Mouse (Mus musculus) liver, embryonic 14.5 days (tissue): ENCODE results near the gene Senp1. TPM values are rescaled to one million over a fixed set of nuclear protein-coding genes. Genes with fewer than 3 reads are reported as not detected.

Source experiments
- ATAC-seq: fragments of 200-750 bp; cut with Nextera tagmentation; 2 replicates; pipeline ENCODE4 v1.8.0; 2017; ENCODE audit warnings: moderate number of reproducible peaks, mild to moderate bottlenecking, moderate library complexity; ENCODE audit not compliant: insufficient read depth
- DNase-seq, 3 experiments: peaks; one replicate each; pipeline ENCODE4 v3.0.0-alpha.2; 2012 to 2013; ENCODE audit warnings: low read depth in 3 of 3, low spot score in 3 of 3
- H3K27ac ChIP-seq: fragments of 300-500 bp; sonication (generic); 2 replicates; pipeline ENCODE4 v1.5.1; 2014; ENCODE audit warnings: moderate library complexity, mild to moderate bottlenecking, control low read depth, inconsistent platforms
- H3K27me3 ChIP-seq: fragments of 300-500 bp; sonication (generic); 2 replicates; pipeline ENCODE4 v1.6.1; 2014; ENCODE audit warnings: mild to moderate bottlenecking, low read length, moderate library complexity; ENCODE audit not compliant: control insufficient read depth, insufficient read depth
- H3K36me3 ChIP-seq: fragments of 300-500 bp; sonication (generic); replicated peaks from 2 replicates; pipeline ENCODE4 v1.6.1; 2014; ENCODE audit warnings: low read depth; ENCODE audit not compliant: control insufficient read depth, insufficient read depth
- H3K4me1 ChIP-seq, 2 experiments: fragments of 200-500 bp in 1 of 2; fragments of 300-500 bp in 1 of 2; sonication (generic) in 1 of 2; replicated peaks; 2 replicates each; pipeline ENCODE4 v1.6.1; 2012 to 2014; ENCODE audit warnings: antibody characterized with exemption in 1 of 2, inconsistent platforms in 1 of 2, low read length in 1 of 2; ENCODE audit not compliant: control insufficient read depth in 2 of 2, insufficient read depth in 2 of 2
- H3K4me2 ChIP-seq: fragments of 300-500 bp; sonication (generic); 2 replicates; pipeline ENCODE4 v1.6.1; 2014; ENCODE audit warnings: low read depth, mild to moderate bottlenecking, control low read depth, moderate library complexity
- H3K4me3 ChIP-seq, 2 experiments: fragments of 200-500 bp in 1 of 2; fragments of 300-500 bp in 1 of 2; sonication (generic) in 1 of 2; 2 replicates each; pipeline ENCODE4 v1.5.1; 2012 to 2014; ENCODE audit warnings: low read depth in 2 of 2, low read length in 2 of 2, mild to moderate bottlenecking in 2 of 2, control low read depth in 1 of 2, inconsistent platforms in 1 of 2, moderate library complexity in 1 of 2; ENCODE audit not compliant: insufficient read depth in 1 of 2
- H3K9ac ChIP-seq: fragments of 300-500 bp; sonication (generic); replicated peaks from 2 replicates; pipeline ENCODE4 v1.6.1; 2014; ENCODE audit warnings: mild to moderate bottlenecking, control low read depth, moderate library complexity
- H3K9me3 ChIP-seq: fragments of 300-500 bp; sonication (generic); 2 replicates; pipeline ENCODE4 v1.6.1; 2016; ENCODE audit warnings: low read length, mixed read lengths; ENCODE audit not compliant: control insufficient read depth
- CTCF ChIP-seq: IDR thresholded peaks from 2 replicates; pipeline ENCODE4 v1.5.1; 2016; ENCODE audit warnings: antibody characterized with exemption, low read depth, control low read depth
- EP300 ChIP-seq: IDR thresholded peaks from 2 replicates; pipeline ENCODE4 v1.6.1; 2016; ENCODE audit warnings: antibody characterized with exemption, low read depth
- WGBS: fragments of 180-500 bp; shearing (Covaris S2); extraction: QIAGEN DNeasy Blood & Tissue Kit; methylation state at CpG from one replicate; pipeline ENCODE4 v1.1.7; 2014; ENCODE audit not compliant: insufficient replicate concordance; 5-methylcytosine and 5-hydroxymethylcytosine counted together
- polyA plus RNA-seq, 2 experiments: library from polyadenylated mRNA; depleted of rRNA in 1 of 2; stranded (reverse) in 1 of 2; unstranded in 1 of 2; fragments of >200 nt; fragmentation: Nextera tagmentation in 1 of 2; extraction: Ambion mirVana in 1 of 2; gene quantifications; 2 replicates each; pipeline versions ENCODE4 v1.2.1 to v1.2.3; 2012 to 2014

The Senp1 gene
- polyA plus RNA-seq, 2 experiments = 10.7 to 15.3 TPM

GRCm38 (mm10) chr15:97991285-97991895, 102.2 kb downstream of the Senp1 start:
- ATAC-seq (no peak), DNase-seq (no peak)
- Histone ChIP-seq H3K27ac (no peak overlapping the region), H3K4me2 (no peak overlapping the region), H3K9ac (no peak overlapping the region), H3K9me3 (no peaks in the 10 kb centered on the region), H3K4me1 (peaks cover 0 to 9% of the 10 kb centered on the region in 2 experiments; a peak in 1 of 4 replicates), H3K36me3 (no peaks in the 10 kb centered on the region), H3K27me3 (no peaks in the 10 kb centered on the region; the same call in 1 of the 2 replicates), H3K4me3 (no peak overlapping the region)
- 38% methylated on average over 12 of the region's 12 CpGs for WGBS
- TF ChIP-seq CTCF (no peak), EP300 (no peak)

GRCm38 (mm10) chr15:97990721-97991120, 102.8 kb downstream of the Senp1 start:
- Histone ChIP-seq H3K9me3 (no peaks in the 10 kb centered on the region), H3K27ac (no peak overlapping the region), H3K27me3 (no peaks in the 10 kb centered on the region), H3K4me3 (no peak overlapping the region), H3K4me1 (peaks cover 0 to 9% of the 10 kb centered on the region in 2 experiments; a peak in 1 of 4 replicates), H3K4me2 (no peak overlapping the region), H3K36me3 (no peaks in the 10 kb centered on the region), H3K9ac (no peak overlapping the region)
- DNase-seq (no peak), ATAC-seq (no peak)
- TF ChIP-seq EP300 = no peak
- no peak for TF ChIP-seq CTCF
- 30% methylated on average over 4 of the region's 4 CpGs for WGBS

- no peak for DNase-seq
- 13% methylated on average over 6 of the region's 6 CpGs for WGBS
- no peaks in the 10 kb centered on the region for H3K27me3 ChIP-seq
- H3K4me2 ChIP-seq = no peak overlapping the region
- H3K27ac ChIP-seq = no peak overlapping the region
- no peaks in the 10 kb centered on the region for H3K9me3 ChIP-seq
- H3K4me1 ChIP-seq = peaks cover 0 to 9% of the 10 kb centered on the region in 2 experiments; a peak in 1 of 4 replicates
- H3K9ac ChIP-seq = no peak overlapping the region
- no peaks in the 10 kb centered on the region for H3K36me3 ChIP-seq
- ATAC-seq = no peak
- no peak overlapping the region for H3K4me3 ChIP-seq
- no peak for TF ChIP-seq CTCF
- TF ChIP-seq EP300 = no peak
Observed at GRCm38 (mm10) chr15:97990124-97990523, 103.4 kb downstream of the Senp1 start.

GRCm38 (mm10) chr15:97989544-97989943, 104.0 kb downstream of the Senp1 start:
- no peak overlapping the region for H3K4me3 ChIP-seq
- H3K27ac ChIP-seq = no peak overlapping the region
- H3K4me2 ChIP-seq = no peak overlapping the region
- whole genome bisulfite sequencing = 87% methylated on average over 1 of the region's 1 CpGs
- no peaks in the 10 kb centered on the region for H3K36me3 ChIP-seq
- ATAC-seq = no peak
- H3K27me3 ChIP-seq = no peaks in the 10 kb centered on the region
- H3K9me3 ChIP-seq = no peaks in the 10 kb centered on the region
- H3K9ac ChIP-seq = no peak overlapping the region
- no peak for TF ChIP-seq CTCF
- TF ChIP-seq EP300 = no peak
- DNase-seq = no peak
- peaks cover 0 to 9% of the 10 kb centered on the region in 2 experiments; a peak in 1 of 4 replicates for H3K4me1 ChIP-seq

Other genes starting within 250 kb of the Senp1 start
- 8.6 and 11.3 TPM in 2 replicates for gene Hdac7, start 249.2 kb downstream of the Senp1 start, polyA plus RNA-seq (2012; rRNA removed)
- 4.7 and 6.6 TPM in 2 replicates for gene Hdac7, start 249.2 kb downstream of the Senp1 start, polyA plus RNA-seq (2014; fragmentation: Nextera tagmentation; extraction: Ambion mirVana)
- gene Vdr, start 183.1 kb downstream of the Senp1 start, polyA plus RNA-seq (2012; rRNA removed) = 0.08 and 0.11 TPM in 2 replicates
- 0.15 and 0.32 TPM in 2 replicates for gene Vdr, start 183.1 kb downstream of the Senp1 start, polyA plus RNA-seq (2014; fragmentation: Nextera tagmentation; extraction: Ambion mirVana)
- gene Tmem106c, start 129.5 kb downstream of the Senp1 start, polyA plus RNA-seq (2012; rRNA removed) = 10.5 and 10.7 TPM in 2 replicates
- 13.2 and 14.7 TPM in 2 replicates for gene Tmem106c, start 129.5 kb downstream of the Senp1 start, polyA plus RNA-seq (2014; fragmentation: Nextera tagmentation; extraction: Ambion mirVana)
- 0.23 and 0.56 TPM in 2 replicates for gene Col2a1, start 89.0 kb downstream of the Senp1 start, polyA plus RNA-seq (2012; rRNA removed)
- 0.04 and 0.13 TPM in 2 replicates for gene Col2a1, start 89.0 kb downstream of the Senp1 start, polyA plus RNA-seq (2014; fragmentation: Nextera tagmentation; extraction: Ambion mirVana)
- 18.2 and 22.4 TPM in 2 replicates for gene Pfkm, start 1.2 kb downstream of the Senp1 start, polyA plus RNA-seq (2012; rRNA removed)
- 19.6 and 20.6 TPM in 2 replicates for gene Pfkm, start 1.2 kb downstream of the Senp1 start, polyA plus RNA-seq (2014; fragmentation: Nextera tagmentation; extraction: Ambion mirVana)
- gene Asb8, start 71.9 kb upstream of the Senp1 start, polyA plus RNA-seq (2012; rRNA removed) = 9.7 and 15.1 TPM in 2 replicates
- gene Asb8, start 71.9 kb upstream of the Senp1 start, polyA plus RNA-seq (2014; fragmentation: Nextera tagmentation; extraction: Ambion mirVana) = 22.3 and 22.4 TPM in 2 replicates
- 0.01 TPM in 1 of 2 replicates, not detected in the other for gene Ccdc184, start 73.4 kb upstream of the Senp1 start, polyA plus RNA-seq (2012; rRNA removed)
- not detected in 2 replicates for gene Ccdc184, start 73.4 kb upstream of the Senp1 start, polyA plus RNA-seq (2014; fragmentation: Nextera tagmentation; extraction: Ambion mirVana)
- gene Olfr288, start 101.8 kb upstream of the Senp1 start, polyA plus RNA-seq (2012; rRNA removed) = not detected in 2 replicates
- gene Olfr288, start 101.8 kb upstream of the Senp1 start, polyA plus RNA-seq (2014; fragmentation: Nextera tagmentation; extraction: Ambion mirVana) = not detected in 2 replicates
- not detected in 2 replicates for gene Gm44579, start 127.2 kb upstream of the Senp1 start, polyA plus RNA-seq (2012; rRNA removed)
- not detected in 2 replicates for gene Gm44579, start 127.2 kb upstream of the Senp1 start, polyA plus RNA-seq (2014; fragmentation: Nextera tagmentation; extraction: Ambion mirVana)
- gene Olfr287, start 127.3 kb upstream of the Senp1 start, polyA plus RNA-seq (2012; rRNA removed) = not detected in 2 replicates
- not detected in 2 replicates for gene Olfr287, start 127.3 kb upstream of the Senp1 start, polyA plus RNA-seq (2014; fragmentation: Nextera tagmentation; extraction: Ambion mirVana)
- gene Olfr286, start 140.7 kb upstream of the Senp1 start, polyA plus RNA-seq (2012; rRNA removed) = not detected in 2 replicates
- gene Olfr286, start 140.7 kb upstream of the Senp1 start, polyA plus RNA-seq (2014; fragmentation: Nextera tagmentation; extraction: Ambion mirVana) = not detected in 2 replicates
- gene H1fnt, start 163.5 kb upstream of the Senp1 start, polyA plus RNA-seq (2012; rRNA removed) = not detected in 2 replicates
- gene H1fnt, start 163.5 kb upstream of the Senp1 start, polyA plus RNA-seq (2014; fragmentation: Nextera tagmentation; extraction: Ambion mirVana) = not detected in 2 replicates
- 0.03 and 0.11 TPM in 2 replicates for gene Zfp641, start 202.4 kb upstream of the Senp1 start, polyA plus RNA-seq (2012; rRNA removed)
- 0.08 and 0.09 TPM in 2 replicates for gene Zfp641, start 202.4 kb upstream of the Senp1 start, polyA plus RNA-seq (2014; fragmentation: Nextera tagmentation; extraction: Ambion mirVana)
- gene Olfr285, start 223.6 kb upstream of the Senp1 start, polyA plus RNA-seq (2012; rRNA removed) = not detected in 2 replicates
- gene Olfr285, start 223.6 kb upstream of the Senp1 start, polyA plus RNA-seq (2014; fragmentation: Nextera tagmentation; extraction: Ambion mirVana) = not detected in 2 replicates
- not detected in 2 replicates for gene Olfr284, start 247.2 kb upstream of the Senp1 start, polyA plus RNA-seq (2012; rRNA removed)
- gene Olfr284, start 247.2 kb upstream of the Senp1 start, polyA plus RNA-seq (2014; fragmentation: Nextera tagmentation; extraction: Ambion mirVana) = not detected in 2 replicates